Mouse (Mus musculus) right cerebral cortex, adult 18-20 months (tissue): Measurements from ENCODE around the gene Med6.
"Not testable (repeated sequence)": the region's sequence is repeated elsewhere in the genome, so short reads cannot be mapped to it uniquely, and the experiment has no call there.

ENCODE experiments used
- DNase-seq: peaks from one replicate; pipeline ENCODE4 v3.0.0; 2022; ENCODE audit warnings: mixed read lengths

Gene Med6

GRCm38 (mm10) chr12:81547163-81547562 is 47.6 kb downstream of the Med6 start:
- DNase-seq = no peak

GRCm38 (mm10) chr12:81533029-81533419 is 61.8 kb downstream of the Med6 start:
- no peak for DNase-seq

GRCm38 (mm10) chr12:81532316-81533028 is 62.3 kb downstream of the Med6 start, which contains the start of the genes Gm20498 and Synj2bp:
Gene Gm20498 (minus strand): TSS chr12:81532905.
Gene Synj2bp (minus strand): TSS chr12:81532911.
- DNase-seq = peak; percentile 91

GRCm38 (mm10) chr12:81530587-81530986 is 64.2 kb downstream of the Med6 start:
- not testable (repeated sequence) for DNase-seq
